Mouse (Mus musculus) T-helper 2 cell (primary cell): ENCODE data around the gene Vmn2r95.
"Not testable (repeated sequence)": the region's sequence is repeated elsewhere in the genome, so short reads cannot be mapped to it uniquely, and the experiment has no call there.

Experiments
- in situ Hi-C: fragments of 300-600 bp; cut with MboI, MseI; formaldehyde crosslinking; loops from one replicate; pipeline ENCODE4 v1.15.1; 2025; ENCODE audit warnings: high pct_unique_total_duplicates

Gene Vmn2r95

DNA sequence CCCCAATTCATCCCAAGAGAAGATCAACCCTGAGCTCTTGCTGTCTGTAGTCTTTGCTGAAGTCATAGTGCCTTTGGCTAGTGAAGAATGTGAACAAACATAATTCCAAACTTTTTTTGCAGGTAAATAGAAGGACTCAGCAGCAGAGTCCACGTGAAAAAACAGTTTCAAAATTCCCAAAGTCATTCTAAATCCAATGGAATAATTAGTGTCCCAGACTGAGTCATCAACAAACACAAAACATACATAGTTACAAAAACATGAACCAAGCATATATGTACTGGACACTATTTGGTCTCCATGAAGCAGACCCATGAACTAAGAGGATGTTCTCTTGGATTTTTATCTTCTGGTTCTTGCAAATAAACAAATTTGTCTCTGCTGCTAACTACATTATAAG is at the start of gene Vmn2r95:
Vmn2r95 (plus strand) TSS at position 301 of the 400 bp plus-strand sequence.
- in situ Hi-C loops = no loop called here

DNA sequence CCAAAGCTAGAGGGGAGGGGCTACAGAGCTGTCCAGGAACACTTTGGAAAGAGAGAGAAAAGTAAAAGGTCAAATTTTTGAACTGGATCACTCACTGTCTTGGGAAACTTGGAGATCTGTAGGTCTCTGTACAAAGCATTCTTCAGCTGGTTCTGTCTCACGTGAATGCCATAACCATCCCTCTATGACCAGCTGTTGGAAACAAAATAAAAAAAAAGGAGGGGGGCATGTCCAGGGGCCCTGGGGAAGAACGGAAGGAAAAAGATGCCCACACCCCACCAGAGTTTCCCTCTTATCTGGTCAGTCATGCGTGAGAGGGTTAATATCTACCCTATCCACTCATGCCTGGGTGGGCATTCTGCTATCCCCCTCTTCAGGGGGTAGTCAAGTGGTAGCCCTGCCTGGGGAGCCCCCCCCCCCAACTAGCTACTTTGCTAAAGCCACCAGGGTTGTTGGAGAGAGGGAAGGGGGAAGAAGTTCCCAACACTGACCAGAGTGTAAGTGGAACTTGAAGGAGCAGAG is 31.8 kb downstream of the Vmn2r95 start:
- in situ Hi-C loops = no loop called here

DNA sequence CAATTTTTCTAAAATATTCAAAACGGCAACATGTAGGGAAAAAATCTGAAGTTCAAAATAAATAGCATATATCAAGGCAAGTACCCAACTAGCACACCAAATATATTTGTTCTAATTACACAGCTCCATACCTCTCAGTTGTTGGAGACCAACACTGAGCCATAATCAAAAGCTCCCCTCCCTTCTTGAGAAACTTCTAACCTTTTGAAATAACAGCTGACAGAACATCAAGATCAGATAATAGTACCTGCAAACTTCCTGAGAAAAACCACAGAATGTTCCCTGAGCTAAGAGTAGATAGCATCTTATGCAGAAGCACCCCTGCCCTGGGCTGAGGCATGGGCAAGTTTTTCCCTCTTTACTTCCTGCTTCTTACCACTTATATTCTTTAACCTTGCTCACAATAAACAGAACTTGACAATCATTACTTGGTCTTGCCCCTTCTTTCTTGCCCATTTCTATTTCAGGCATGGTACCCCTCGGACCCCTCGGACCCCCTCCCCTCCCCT is 34.3 kb downstream of the Vmn2r95 start:
- in situ Hi-C loops = not testable (repeated sequence)

DNA sequence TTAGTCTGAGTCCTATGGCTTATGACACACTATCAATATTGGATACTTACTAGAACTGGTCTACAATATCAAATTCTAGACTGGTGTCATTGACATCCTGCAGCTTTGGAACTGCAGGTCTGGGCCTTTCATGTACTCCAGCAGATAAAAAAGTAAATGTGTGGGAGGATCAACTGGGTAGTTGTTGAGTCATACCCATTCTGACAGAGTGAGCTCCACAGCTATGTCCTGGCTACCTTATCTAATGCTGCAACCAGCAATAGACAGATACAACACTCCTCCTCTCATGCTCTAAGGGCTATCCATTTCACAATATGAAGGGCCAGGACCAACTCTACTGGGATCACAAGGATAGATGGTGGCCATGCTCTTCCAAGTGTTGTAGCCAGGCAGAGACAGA is 38.8 kb downstream of the Vmn2r95 start:
- in situ Hi-C loops = no loop called here

DNA sequence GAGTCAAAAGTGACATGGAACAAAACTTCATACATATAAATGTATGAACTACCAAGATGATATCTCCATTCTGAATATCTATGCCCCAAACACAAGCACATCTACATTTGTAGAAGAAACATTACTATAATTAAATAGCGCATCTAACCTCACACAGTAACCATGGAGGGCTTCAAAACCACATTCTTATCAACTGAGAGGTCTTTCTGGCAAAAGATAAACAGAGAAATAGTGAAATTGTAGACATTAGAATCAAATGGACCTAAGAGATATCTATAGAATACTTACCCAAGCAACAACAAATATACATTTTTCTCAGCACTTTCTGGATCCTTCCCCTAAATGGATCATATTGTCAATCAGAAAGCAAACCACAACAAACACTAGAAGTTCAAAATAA is 56.0 kb downstream of the Vmn2r95 start:
- in situ Hi-C loops = no loop called here
